Mouse (Mus musculus): ENCODE data around the gene Gm17617.
A peak's percentile ranks its signal among the peaks of the same experiment; 100 is the strongest.
"Not testable (repeated sequence)": the region's sequence is repeated elsewhere in the genome, so short reads cannot be mapped to it uniquely, and the experiment has no call there.

Gene Gm17617

DNA sequence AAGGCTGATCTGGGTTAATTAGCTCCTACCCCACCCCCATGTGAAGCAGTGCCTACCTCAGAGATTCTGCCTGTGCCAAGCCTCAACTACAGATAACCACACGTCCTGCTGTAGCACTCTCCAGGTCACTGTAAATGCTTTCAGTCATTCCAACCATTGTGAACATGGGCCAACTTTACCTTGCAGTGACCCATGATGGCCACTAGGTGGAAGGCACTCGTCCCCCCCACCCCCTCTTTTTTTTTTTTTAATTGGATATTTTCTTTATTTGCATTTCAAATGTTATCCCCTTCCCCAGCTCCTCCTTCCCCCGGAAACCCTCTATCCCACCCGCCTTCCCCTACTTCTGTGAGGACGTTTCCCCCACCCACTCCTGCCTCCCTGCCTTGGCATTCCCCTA lies 2.0 kb upstream of the Gm17617 start:
- peak; percentile 25 for DNase-seq (ENCODE audit: low read depth, low spot score)

DNA sequence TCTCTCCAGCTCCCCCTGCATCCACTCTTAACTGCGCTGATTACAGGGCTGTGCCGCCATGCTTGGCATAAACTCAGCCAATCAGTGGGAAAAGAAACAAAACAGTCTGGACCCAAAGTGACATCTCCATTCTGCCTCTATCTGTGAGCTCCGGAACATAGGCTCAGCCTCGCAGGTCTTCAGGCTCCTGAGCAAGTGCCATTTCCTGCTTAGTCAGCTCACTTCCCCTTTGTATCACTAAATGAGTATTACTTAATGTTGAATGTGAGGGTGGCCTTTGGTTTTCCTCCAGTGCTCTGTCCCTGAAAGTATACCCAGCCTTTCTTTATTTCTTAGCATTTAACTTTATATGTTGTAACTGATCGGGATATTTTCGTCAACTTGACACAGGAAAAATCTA lies 8.4 kb downstream of the Gm17617 start:
- DNase-seq (ENCODE audit: low read depth, low spot score): peak; percentile 77

DNA sequence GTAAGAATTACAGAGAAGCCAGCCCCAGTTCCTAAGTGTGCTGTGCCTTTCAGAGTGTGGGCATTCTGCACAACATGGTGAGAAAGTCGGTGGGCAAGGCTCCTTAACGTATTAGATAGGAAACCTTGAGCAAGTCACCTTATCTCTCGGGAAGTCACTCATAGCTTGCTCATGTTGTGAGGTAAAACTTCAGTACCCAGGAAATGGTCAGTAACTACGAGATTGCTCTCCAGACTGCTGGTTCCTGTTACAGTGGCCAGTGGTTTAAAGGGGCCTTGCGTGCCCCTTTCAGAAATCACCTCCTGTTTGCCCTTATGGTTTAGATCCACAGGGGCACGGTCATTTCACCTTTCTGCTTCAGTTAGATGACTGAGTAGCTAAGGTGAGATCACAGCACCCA lies 19.0 kb downstream of the Gm17617 start:
- DNase-seq (ENCODE audit: low read depth, low spot score): no peak

DNA sequence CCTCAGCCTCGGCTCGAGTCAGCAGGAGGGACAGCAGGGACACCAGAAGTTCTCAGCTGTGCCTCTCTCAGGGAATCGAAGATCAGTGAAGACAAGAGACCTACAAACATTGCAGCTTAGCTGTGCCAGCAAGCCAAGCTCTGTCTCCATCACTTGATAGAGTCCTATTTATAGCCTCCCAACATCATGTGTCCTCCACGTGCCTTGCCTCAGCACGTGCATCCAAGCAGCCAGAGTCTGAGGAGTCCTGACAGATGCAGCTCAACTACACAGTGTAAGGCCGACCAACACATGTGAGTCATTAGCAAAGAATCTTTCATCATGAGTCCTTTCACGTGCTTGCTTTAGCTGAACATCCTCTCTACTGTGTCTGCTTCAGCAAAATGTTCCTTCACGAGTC lies 25.7 kb downstream of the Gm17617 start:
- DNase-seq (ENCODE audit: low read depth, low spot score): no peak

DNA sequence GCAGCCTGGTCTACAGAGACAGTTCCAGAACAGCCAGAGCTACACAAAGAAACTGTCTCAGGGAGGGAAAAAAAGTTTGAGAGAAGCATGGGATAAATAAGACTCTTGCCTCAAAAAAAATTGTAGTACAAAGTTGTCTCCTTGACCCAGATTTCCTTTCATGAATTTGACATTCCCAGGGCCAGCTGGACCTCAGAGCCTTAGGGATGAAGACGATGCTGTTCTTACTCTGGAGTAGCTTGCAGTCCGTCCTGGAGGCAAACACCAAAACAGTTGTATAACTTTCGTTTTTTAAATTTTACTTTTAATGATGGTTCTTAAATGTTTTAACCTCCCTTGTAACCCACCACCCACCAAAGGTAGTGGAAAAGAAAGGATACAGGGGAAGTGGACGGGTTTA lies 26.2 kb downstream of the Gm17617 start:
- DNase-seq (ENCODE audit: low read depth, low spot score): no peak

DNA sequence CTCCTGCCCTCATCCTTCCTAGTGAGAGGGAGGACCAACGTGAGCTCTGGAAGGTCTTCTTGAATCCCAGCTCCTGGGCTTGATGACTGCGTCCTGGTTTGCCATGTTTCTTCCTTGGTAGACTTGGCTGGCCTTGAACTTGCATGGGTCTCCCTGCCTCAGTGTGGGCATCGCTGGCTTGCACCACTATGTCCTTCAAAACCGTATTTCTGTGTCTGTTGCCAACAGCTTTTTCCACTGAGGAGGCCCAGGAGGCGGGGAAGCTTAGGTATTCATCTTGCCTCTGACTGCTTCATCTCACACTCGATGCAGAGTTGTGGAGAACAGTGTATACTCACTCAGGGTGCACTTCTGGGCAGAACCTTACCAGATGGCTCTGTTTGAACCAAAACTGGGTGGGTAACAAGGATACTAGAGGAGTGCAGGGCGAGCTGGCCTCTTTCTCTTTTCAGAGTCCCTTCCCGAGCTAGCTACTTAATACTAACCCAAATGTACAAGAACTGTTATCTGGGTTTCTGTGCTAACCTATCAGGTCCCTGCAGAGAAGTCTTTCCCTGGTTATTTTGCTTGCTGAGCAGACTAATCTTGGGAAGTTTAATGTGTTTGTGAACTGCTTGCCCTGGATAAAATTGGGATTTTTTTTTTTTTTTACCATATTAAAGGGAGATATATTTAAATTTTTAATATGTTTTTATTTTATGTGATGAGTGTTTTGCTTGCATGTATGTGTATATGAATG lies 27.2 kb downstream of the Gm17617 start:
- peak; percentile 37 for DNase-seq (ENCODE audit: low read depth, low spot score)

DNA sequence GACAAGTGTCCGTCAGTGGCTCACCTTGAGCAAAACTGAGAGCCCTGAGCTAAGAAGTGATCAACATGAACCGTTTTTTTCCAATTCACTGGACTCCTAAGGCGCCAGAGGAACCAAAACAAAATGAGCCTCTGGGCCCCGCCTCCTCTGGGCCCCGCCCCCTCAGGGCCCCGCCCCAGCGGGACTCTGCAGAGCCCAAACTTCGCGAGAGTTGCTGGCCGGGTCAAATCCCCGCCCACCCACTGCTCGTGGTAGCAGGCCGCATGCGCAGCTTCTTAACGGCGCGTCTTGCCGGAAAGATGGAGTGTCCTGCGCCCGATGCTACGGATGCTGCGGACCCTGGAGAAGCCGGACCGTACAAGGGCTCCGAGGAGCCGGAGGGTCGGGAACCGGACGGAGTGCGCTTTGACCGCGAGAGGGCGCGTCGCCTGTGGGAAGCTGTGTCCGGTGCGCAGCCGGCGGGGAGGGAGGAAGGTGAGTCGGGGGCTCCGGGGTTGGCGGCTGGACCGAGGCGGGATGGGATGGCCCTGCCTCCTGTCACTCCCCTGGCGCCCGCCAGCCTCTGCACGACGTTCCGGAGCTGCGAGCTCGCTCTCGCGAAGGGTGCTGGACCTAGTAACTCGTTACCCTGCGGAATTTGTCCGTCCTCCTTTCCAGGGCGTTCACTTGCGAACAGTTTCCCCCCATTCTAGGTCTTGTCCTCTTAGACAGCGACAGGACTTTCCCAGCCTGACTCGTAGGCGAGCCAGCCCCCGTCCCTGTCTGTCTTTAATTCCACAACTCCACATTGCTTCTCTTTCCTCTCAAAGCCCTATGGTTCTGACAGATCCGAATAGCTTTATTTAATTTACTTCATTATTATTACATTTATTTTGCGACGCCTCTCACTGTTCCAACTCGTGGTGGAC lies 28.0 kb downstream of the Gm17617 start, which contains the start of gene Zfp346:
Gene Zfp346 (plus strand): TSS at position 267 of the 908 bp plus-strand sequence.
- DNase-seq (ENCODE audit: low read depth, low spot score): peak; percentile 97

DNA sequence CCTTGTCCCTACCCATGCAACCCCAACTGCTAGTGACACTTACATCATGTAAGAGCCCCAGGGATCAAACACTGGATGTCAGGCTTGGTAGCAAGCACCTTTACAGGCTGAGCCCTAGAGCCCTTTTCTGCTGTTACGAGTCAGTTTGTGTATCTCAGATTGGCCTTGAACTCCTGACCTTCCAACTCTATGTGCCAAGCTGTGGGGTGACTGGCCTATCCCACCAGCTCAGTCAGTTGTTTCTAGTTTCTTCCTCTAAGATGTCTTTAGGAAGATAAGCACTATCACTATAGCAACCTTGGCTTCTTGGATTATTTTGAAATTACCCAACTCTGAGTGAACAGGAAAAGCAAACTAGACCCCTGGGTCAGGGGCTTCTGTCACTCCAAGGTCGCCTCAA lies 30.0 kb downstream of the Gm17617 start:
- no peak for DNase-seq (ENCODE audit: low read depth, low spot score)

DNA sequence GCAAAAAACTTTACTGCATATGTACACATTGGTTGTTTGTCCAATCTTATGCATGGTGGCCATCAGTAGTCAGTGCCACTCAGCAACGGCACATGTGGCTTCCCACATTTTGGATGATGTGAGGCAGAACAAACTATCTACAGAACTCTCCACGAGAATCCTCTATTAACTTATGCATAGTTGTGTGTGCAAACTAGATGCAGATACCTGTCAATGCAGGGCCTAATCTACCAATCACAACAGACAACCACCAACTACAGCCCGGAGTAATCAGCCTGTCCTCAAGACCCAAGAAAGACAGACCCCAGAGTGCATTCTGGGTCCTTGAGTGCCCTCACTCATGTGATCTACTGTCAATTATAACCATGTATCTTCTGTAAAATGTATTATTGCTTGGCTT lies 31.0 kb downstream of the Gm17617 start:
- no peak for DNase-seq (ENCODE audit: low read depth, low spot score)

DNA sequence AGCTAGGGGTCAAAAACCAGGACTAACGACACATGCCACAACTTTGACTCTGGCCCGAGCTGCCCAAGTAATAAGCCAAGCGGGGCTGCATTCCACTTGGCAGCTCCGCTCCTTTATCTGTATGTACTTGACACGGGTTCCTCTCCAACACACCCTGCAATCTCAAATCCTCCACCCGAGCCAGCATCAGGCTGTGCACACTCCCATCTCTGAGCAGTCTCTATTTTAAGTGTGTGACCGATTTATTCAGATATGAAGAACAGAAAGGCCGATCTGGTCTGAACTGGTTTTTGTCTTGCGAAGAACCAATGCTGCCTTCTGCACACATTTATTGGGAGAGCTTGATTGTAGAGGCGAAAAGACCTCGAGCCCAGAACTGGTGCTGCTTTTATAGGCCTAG lies 31.7 kb downstream of the Gm17617 start:
- DNase-seq (ENCODE audit: low read depth, low spot score): no peak

DNA sequence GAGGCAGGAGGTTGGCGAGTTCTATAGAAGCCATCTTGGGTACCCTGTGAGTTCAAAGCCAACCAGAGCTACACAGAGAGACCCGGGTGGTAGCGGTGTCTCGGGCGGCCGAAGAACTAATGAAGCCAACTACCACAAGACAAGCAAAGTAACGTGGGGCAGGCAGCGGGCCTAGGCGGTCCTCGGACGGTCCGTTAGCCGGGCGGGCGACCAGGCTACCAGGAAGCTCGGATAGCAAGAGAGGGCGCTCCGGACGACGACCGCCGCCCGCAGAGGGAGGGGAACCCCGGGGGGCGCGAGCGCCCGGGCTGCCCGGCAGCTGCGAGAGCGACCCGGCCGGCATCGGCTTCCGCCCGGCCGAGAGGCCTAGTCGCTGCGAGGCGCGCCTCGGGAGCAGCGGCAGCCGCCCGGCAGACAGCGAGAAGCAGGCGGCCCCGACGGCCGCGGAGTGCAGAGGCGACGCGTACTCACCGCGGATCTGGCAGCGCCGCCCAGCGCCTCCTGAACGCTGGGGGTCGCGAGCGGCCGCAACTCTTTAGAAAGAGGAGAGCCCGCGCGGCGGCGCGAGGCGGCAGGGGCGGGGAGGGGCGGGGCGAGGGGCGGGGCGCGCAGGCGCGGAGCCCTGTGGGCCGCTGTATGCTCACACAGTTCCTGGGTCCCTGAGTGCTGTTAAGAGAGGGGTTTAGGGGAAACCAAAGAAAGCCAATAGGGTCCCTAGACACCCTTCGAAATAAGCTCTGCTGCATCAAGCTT lies 33.4 kb downstream of the Gm17617 start, which contains the start of gene Uimc1:
Gene Uimc1 (minus strand): TSS at position 575 of the 753 bp plus-strand sequence.
- DNase-seq (ENCODE audit: low read depth, low spot score): peak; percentile 94

DNA sequence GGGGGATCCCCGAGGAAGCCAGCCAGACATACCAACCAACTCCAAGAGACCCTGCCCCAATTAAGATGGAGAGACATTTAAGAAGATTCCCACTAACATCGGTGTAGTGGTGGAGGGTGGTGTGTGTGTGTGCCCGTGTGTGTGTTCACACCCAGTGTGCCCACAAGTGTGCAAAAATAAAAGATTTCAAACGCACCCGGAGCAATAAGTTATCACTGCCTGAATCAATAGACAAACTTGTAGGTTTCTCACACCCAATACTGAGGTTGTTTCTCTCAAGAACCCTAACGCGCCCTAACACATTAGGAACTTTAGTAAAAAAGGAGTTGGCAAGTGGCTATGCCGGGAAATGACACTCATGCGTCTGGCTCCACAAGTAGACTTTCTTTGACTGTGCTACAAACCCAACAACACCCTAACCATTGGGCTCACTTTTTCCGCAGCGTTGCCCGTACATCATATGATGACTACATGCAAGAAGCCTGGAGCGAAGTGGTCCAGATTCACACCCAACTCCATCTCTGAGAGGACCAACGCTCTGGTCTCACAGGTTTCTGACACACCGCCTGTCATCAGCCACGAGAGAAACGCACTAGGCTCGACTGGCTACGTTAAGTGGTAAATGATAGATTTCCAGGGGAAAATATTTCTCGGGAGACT lies 34.2 kb downstream of the Gm17617 start:
- DNase-seq (ENCODE audit: low read depth, low spot score): peak; percentile 78

DNA sequence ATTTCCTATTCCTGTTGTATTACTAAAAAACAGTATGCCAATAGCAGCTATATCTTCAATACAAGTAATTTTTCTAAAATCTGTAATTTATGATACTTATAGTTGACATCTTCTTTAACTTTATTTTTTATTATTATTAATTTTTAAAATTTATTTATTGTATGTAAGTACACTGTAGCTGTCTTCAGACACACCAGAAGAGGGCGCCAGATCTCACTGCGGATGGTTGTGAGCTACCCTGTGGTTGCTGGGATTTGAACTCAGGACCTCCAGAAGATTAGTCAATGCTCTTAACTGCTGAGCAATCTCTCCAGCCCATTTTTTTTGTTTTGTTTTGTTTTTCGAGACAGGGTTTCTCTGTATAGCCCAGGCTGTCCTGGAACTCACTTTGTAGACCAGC lies 35.5 kb downstream of the Gm17617 start:
- DNase-seq (ENCODE audit: low read depth, low spot score): not testable (repeated sequence)

DNA sequence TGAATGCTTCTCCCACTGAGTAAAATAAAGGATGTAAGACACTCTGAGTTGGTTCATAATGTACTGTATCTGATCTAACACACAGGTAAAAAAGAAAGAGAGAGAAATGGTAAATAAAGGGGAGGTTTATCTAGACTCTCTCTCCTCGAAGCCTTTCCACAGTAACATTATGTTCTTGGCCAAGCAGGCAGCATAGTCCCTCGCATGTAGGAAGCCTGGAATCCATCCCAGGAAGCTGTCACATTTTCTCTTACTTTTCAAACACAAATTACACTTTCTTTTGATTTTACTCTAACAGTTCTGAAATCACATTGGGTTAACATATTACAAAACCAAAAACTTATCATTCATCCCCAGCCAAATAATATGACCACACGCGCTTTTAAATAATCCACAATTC lies 40.8 kb downstream of the Gm17617 start:
- DNase-seq (ENCODE audit: low read depth, low spot score): no peak
